Mouse (Mus musculus): Measurements from ENCODE around the gene Tmem119.

Gene Tmem119

DNA sequence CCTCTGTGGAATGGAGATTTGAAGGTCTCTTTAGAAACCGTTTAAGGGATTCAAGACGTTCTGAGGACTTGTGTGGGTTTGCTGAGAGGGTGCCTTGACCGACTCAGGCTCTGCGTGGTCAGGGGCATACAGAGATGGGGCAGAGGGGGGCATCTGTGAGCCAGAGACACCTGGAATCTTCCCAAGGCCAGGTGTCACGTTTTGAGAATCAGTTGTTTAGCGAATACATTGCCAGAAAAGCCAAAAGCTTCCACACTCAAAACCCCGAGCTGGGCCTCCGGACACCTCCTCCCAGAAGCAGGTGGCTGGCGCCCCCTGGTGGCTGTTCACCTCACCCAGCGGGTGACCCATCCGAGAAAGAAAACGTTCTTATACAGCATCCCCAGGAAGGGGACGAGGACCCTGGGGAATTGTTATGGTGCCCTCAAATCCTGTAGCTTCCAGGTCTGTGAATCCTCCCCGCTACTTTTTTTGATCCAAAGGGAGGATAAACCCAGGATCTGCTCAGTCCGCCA is 15.4 kb upstream of the Tmem119 start:
- peak; percentile 72 to 79 for DNase-seq

DNA sequence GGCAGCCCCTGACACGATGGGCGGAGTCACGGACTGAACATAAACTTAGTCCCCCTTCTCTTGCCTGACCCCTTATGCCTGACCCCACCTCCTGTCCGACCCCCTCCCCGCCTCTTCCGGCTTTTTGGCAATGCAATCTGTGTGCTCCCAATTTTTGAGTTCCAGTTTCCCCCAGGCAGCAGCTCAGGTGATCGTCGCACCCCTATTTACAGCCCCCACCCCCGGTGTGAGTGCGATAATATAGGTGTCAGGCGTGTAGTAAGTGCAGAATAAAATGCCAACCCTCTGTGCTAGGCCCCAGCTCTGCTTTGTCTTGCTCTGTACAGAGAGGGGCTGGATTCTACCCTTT is 14.7 kb upstream of the Tmem119 start:
- DNase-seq = no peak

DNA sequence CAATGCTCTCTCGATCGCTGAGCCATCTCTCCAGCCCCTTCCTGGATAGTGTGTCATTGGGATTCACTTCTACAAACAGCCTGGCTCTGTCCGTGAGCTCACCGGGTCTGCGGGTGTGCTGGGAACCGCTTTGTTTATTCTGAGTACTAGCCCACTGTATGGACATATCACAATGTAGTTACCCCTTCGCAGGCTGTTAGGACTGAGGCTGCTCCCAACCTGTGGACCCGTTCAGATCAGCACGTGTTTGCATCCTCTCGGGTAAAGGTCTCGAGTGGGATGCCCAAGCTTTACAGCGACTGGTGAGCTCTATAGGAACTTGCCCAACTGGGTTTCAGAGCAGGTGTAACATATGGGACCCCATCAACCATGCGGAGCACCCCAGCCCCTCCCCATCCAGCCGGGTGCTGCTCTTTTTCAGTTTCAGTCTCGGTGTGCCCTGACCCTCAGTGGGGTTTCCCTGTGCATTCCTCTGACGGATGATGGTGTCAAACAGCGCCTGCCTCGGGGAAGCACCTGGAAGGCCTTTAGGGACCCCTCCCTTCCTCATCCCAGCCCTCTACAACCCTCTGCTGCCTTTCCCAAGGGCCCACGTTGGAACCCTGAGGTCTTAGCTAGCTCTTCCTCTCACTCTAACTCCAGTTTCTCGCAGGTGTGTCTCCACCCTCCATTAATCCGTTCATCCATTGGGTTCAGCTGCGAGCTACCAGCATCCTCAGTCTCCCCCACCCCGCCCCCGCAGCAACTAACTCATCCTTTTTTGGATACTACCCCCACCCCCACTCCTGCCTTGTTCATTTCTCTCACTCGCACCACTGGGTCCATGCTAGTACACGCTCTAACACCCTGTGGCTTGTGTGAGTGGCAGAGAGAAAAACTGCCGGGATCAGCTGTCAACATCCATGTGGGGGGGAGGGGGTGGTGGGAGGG is 14.1 kb upstream of the Tmem119 start:
- DNase-seq = no peak

DNA sequence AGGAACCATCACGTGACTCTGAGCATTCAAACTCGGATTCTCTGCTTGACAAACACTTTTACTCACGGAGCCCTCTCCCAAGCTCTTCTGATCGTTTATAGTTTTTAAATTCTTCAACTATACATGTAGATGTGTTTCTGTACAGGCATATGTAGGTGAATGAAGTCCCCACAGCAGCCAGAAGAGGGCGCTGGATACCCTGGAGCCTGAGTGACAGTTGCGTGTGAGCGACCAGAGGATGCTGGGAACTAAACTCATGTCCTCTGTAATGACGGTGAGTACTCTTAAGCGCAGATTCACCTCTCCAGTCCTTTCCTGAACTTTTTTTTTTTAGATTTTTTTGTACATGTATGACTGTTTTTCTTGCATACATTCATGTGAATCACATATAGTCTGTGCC is 13.3 kb upstream of the Tmem119 start:
- DNase-seq = peak in 1 of 2 experiments; percentile 29

- no peak for DNase-seq
Measured at GRCm38 (mm10) chr5:113812638-113813037, 12.3 kb upstream of the Tmem119 start.

DNA sequence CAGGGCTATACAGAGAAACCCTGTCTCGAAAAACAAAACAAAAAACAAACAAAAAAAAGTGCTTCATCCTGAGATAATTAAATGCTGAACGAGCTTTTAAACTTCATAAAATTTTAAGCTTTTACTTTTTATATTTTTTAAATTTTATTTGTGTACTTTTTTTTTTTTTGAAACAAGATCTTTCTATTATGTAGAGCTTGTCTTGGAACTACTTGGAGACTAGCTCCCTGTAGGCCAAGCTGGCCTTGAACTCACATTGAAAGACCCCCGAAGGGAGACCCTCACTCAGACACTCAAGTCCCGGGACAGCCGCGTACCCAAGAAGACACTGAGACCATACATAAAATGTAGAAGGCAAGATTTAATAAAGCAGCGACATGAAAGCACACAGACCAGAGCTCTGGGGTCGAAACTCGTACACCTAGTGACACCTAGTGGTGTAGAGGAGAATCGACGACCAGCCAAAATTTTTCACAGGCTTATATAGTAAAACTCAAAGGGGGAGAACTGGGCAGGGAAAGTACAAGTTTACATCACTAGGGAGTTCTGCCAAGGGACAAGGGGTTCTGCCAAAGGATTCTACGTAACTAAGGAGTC is 11.6 kb upstream of the Tmem119 start:
- DNase-seq = peak in 1 of 2 experiments; percentile 41

GRCm38 (mm10) chr5:113810111-113810510 is 9.8 kb upstream of the Tmem119 start:
- no peak for DNase-seq

DNA sequence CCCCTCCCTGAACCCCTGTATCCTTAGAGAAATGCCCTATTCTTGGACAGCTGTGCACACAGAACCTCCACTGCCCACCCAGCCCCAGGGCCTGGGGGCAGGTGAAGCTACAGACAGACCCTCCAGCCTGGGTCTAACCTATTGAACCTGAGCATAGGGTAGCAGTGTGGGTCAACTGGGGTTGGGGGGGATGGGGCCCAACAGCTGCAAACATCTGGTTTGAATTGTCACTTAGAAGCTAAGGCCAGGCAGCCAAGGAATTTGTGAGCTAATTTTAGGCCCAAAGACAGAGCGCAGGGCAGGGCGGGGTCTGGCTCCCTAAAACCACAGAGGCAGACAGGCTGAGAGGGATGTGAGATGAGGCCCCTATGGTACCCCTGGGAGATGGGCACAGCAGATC is 7.9 kb upstream of the Tmem119 start:
- DNase-seq = no peak

GRCm38 (mm10) chr5:113807712-113808111 is 7.4 kb upstream of the Tmem119 start:
- no peak for DNase-seq

- no peak for DNase-seq
Measured at GRCm38 (mm10) chr5:113806414-113806813, 6.1 kb upstream of the Tmem119 start.

- no peak for DNase-seq
Measured at GRCm38 (mm10) chr5:113805301-113805700, 5.0 kb upstream of the Tmem119 start.

GRCm38 (mm10) chr5:113804395-113804966 is 4.2 kb upstream of the Tmem119 start:
- no peak for DNase-seq

DNA sequence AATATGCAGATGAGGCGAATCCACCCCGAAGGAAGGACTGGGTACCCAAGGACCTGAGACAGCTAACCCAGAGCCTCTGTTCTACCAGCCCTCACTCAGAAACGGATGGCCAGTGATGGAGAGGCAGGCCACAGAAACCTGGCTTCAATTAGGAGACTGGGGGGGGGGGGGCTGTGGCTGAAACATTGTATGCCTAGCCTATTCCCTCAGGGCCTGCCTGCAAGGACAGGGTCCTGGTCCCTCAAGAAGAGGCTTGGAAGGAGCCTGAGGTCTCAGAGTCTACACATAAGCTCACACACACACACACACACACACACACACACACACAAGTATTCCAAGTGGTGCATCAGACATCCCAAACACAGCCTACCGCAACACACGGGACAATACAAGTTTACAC is 625 bp downstream of the Tmem119 start:
- no peak for DNase-seq

GRCm38 (mm10) chr5:113798525-113798924 is 1.8 kb downstream of the Tmem119 start:
- DNase-seq = no peak

DNA sequence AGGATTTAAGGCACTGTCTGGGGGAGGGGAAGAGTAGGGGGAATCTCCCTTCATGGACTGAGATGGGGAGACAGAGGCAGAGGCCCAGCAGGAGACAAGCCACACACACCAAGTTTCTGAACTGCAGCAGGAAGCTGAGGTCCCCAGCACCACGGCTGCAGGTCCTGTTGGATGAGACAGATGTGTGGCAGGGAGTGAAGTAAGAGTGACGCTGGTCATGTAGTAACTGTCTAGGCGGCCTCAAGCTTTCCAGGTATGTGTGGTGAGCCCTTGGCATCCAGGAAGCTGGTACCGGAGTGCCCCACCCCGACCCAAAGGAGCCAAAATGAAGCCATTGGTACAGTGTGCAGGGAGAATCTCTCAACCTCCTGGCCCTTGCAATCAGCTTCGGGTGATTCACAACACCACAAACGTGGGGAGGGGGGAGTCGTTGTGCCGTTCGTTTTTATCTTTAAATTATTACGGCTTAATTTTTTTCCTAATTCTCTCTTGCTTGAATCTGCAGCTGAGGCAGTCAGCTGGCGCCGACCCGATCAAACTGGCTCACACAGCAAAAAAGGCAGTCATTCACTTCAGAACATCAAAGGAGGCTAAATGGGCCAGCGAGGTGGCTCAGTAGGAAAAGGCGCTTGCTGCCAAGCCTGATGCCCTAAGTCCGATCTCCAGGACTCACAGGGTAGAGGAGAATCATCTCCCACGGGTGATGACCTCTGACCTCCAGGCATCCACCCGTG is 3.0 kb downstream of the Tmem119 start:
- no peak for DNase-seq

GRCm38 (mm10) chr5:113796401-113797148 is 3.7 kb downstream of the Tmem119 start:
- peak in 1 of 2 experiments; percentile 43 for DNase-seq

GRCm38 (mm10) chr5:113791197-113792095 is 8.9 kb downstream of the Tmem119 start:
- peak in 1 of 2 experiments; percentile 41 for DNase-seq

- DNase-seq = peak; percentile 59 to 84
Measured at GRCm38 (mm10) chr5:113790453-113791196, 9.7 kb downstream of the Tmem119 start.

DNA sequence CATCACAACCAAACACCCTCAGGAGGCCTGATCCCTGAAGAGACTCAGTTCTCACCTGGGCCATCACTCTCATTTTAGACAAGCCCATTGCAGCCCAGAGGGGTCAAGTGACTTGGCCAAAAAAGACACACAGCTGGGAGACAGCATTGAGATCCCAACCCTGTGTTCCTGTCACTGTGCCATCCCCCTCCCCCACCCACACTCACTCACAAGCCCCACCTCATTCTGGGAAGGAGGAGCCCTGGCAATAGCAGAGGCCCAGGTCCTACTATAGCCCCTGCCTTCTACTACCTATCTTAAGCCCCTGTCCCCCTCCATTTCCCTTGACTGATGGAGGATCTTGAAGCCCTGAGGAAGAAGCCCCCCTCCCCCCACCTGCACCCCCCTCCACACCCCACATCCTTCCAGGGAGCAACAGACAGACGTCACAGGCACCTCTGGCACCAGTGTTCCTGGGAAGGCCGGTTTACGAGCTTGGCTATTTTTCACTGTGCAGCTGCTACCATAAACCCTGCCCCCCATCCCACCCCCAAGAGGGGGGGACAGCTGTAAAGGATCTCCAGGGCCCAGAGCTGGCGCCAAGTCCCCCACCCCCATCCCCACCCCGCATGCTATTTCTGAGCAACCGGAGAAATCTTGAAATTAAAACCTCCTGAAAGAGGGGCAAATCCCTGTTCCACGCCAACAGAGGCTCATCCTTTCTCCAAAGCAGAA is 11.1 kb downstream of the Tmem119 start:
- DNase-seq = peak; percentile 61 to 85

DNA sequence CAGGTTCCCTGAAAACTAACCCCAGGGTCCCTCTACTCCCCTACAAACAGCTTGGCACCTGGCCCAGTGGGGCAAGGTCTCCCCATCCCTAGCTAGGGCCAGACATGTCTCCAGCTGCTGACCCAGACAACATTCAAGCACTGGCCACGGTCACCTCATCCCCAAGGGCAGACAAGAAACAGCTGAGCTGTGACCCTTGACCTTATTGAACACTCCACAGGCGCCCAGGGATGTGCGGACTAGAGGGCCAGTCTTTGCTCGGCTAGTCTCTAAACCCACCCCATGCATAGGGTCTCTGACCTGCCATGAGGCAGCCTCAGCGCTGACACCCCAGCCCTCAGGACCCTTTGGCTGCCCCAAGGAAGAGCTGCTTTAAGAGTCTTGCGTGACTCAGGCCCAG is 11.7 kb downstream of the Tmem119 start:
- no peak for DNase-seq
